Mouse (Mus musculus): ENCODE results near the gene Ncam1. TPM values are rescaled to one million over a fixed set of nuclear protein-coding genes. Genes with fewer than 3 reads are reported as not detected.

Gene Ncam1
- polyA plus RNA-seq (2011; ENCODE audit: insufficient read depth, insufficient read length, low read depth, missing spikeins) = 6.4 and 7.2 TPM in 2 replicates

GRCm38 (mm10) chr9:49798806-49799205 lies at the start of gene Ncam1:
Gene Ncam1 (minus strand): TSS chr9:49798925.
- H3K4me1 ChIP-seq (ENCODE audit: control insufficient read depth, insufficient read depth, low read length) = no peaks in the 10 kb centered on the region
- peak within 1 kb of the TSS; percentile 87 for H3K4me3 ChIP-seq (ENCODE audit: low read depth, low read length)
- H3K9me3 ChIP-seq (replicated peaks; ENCODE audit: control insufficient read depth, insufficient read depth, low read length, poor library complexity, severe bottlenecking) = no peaks in the 10 kb centered on the region
- peaks cover 2% of the 10 kb centered on the region; the same call in 1 of the 2 replicates for H3K27me3 ChIP-seq (ENCODE audit: control insufficient read depth, insufficient read depth, low read length, poor library complexity, severe bottlenecking)
- TF ChIP-seq EP300 (IDR thresholded peaks at IDR 0.05; ENCODE audit: insufficient read depth, low read depth, low read length) = peak; percentile 85; the same call in 1 of the 2 replicates
- TF ChIP-seq POLR2A (IDR thresholded peaks at IDR 0.05; ENCODE audit: insufficient read depth, low read length) = no peak
- peak within 1 kb of the TSS; percentile 22; the same call in 1 of the 2 replicates for H3K9ac ChIP-seq (ENCODE audit: low read depth, poor library complexity, severe bottlenecking)
- H3K27ac ChIP-seq (ENCODE audit: insufficient read depth, low read length) = no peak within 1 kb of the TSS
- no peaks in the 10 kb centered on the region for H3K36me3 ChIP-seq (ENCODE audit: control insufficient read depth, insufficient read depth, low read length, poor library complexity, severe bottlenecking)

GRCm38 (mm10) chr9:49834013-49834412 lies 35.3 kb upstream of the Ncam1 start:
- H3K27me3 ChIP-seq (ENCODE audit: control insufficient read depth, insufficient read depth, low read length, poor library complexity, severe bottlenecking) = no peaks in the 10 kb centered on the region; the same call in 1 of the 2 replicates
- H3K9me3 ChIP-seq (replicated peaks; ENCODE audit: control insufficient read depth, insufficient read depth, low read length, poor library complexity, severe bottlenecking) = no peaks in the 10 kb centered on the region
- H3K27ac ChIP-seq (ENCODE audit: insufficient read depth, low read length) = no peak overlapping the region
- no peaks in the 10 kb centered on the region for H3K4me1 ChIP-seq (ENCODE audit: control insufficient read depth, insufficient read depth, low read length)
- no peaks in the 10 kb centered on the region for H3K36me3 ChIP-seq (ENCODE audit: control insufficient read depth, insufficient read depth, low read length, poor library complexity, severe bottlenecking)
- no peak overlapping the region for H3K4me3 ChIP-seq (ENCODE audit: low read depth, low read length)
- TF ChIP-seq EP300 (IDR thresholded peaks at IDR 0.05; ENCODE audit: insufficient read depth, low read depth, low read length) (no peak), CTCF (IDR thresholded peaks at IDR 0.05; ENCODE audit: low read depth, low read length) (no peak), POLR2A (IDR thresholded peaks at IDR 0.05; ENCODE audit: insufficient read depth, low read length) (no peak)
- no peak overlapping the region for H3K9ac ChIP-seq (ENCODE audit: low read depth, poor library complexity, severe bottlenecking)

GRCm38 (mm10) chr9:49827671-49828070 lies 28.9 kb upstream of the Ncam1 start:
- H3K27ac ChIP-seq (ENCODE audit: insufficient read depth, low read length) = no peak overlapping the region
- no peak overlapping the region for H3K9ac ChIP-seq (ENCODE audit: low read depth, poor library complexity, severe bottlenecking)
- H3K9me3 ChIP-seq (replicated peaks; ENCODE audit: control insufficient read depth, insufficient read depth, low read length, poor library complexity, severe bottlenecking) = no peaks in the 10 kb centered on the region
- no peaks in the 10 kb centered on the region for H3K4me1 ChIP-seq (ENCODE audit: control insufficient read depth, insufficient read depth, low read length)
- TF ChIP-seq CTCF (IDR thresholded peaks at IDR 0.05; ENCODE audit: low read depth, low read length) (no peak), EP300 (IDR thresholded peaks at IDR 0.05; ENCODE audit: insufficient read depth, low read depth, low read length) (no peak), POLR2A (IDR thresholded peaks at IDR 0.05; ENCODE audit: insufficient read depth, low read length) (no peak)
- H3K36me3 ChIP-seq (ENCODE audit: control insufficient read depth, insufficient read depth, low read length, poor library complexity, severe bottlenecking) = no peaks in the 10 kb centered on the region
- H3K27me3 ChIP-seq (ENCODE audit: control insufficient read depth, insufficient read depth, low read length, poor library complexity, severe bottlenecking) = no peaks in the 10 kb centered on the region; the same call in 1 of the 2 replicates
- H3K4me3 ChIP-seq (ENCODE audit: low read depth, low read length) = no peak overlapping the region

- TF ChIP-seq POLR2A (IDR thresholded peaks at IDR 0.05; ENCODE audit: insufficient read depth, low read length) (no peak), CTCF (IDR thresholded peaks at IDR 0.05; ENCODE audit: low read depth, low read length) (no peak), EP300 (IDR thresholded peaks at IDR 0.05; ENCODE audit: insufficient read depth, low read depth, low read length) (no peak)
- no peak overlapping the region for H3K9ac ChIP-seq (ENCODE audit: low read depth, poor library complexity, severe bottlenecking)
- H3K27ac ChIP-seq (ENCODE audit: insufficient read depth, low read length) = no peak overlapping the region
- H3K27me3 ChIP-seq (ENCODE audit: control insufficient read depth, insufficient read depth, low read length, poor library complexity, severe bottlenecking) = no peaks in the 10 kb centered on the region
- no peak overlapping the region for H3K4me3 ChIP-seq (ENCODE audit: low read depth, low read length)
- no peaks in the 10 kb centered on the region for H3K9me3 ChIP-seq (replicated peaks; ENCODE audit: control insufficient read depth, insufficient read depth, low read length, poor library complexity, severe bottlenecking)
- no peaks in the 10 kb centered on the region for H3K4me1 ChIP-seq (ENCODE audit: control insufficient read depth, insufficient read depth, low read length)
- no peaks in the 10 kb centered on the region for H3K36me3 ChIP-seq (ENCODE audit: control insufficient read depth, insufficient read depth, low read length, poor library complexity, severe bottlenecking)
These were observed 17.5 kb upstream of the Ncam1 start for GRCm38 (mm10) chr9:49816115-49816650.

GRCm38 (mm10) chr9:49814442-49814841 lies 15.7 kb upstream of the Ncam1 start:
- no peaks in the 10 kb centered on the region for H3K27me3 ChIP-seq (ENCODE audit: control insufficient read depth, insufficient read depth, low read length, poor library complexity, severe bottlenecking)
- no peak overlapping the region for H3K4me3 ChIP-seq (ENCODE audit: low read depth, low read length)
- TF ChIP-seq CTCF (IDR thresholded peaks at IDR 0.05; ENCODE audit: low read depth, low read length) = no peak
- no peak for TF ChIP-seq POLR2A (IDR thresholded peaks at IDR 0.05; ENCODE audit: insufficient read depth, low read length)
- TF ChIP-seq EP300 (IDR thresholded peaks at IDR 0.05; ENCODE audit: insufficient read depth, low read depth, low read length) = no peak

GRCm38 (mm10) chr9:49803222-49803621 lies 4.5 kb upstream of the Ncam1 start:
- TF ChIP-seq CTCF (IDR thresholded peaks at IDR 0.05; ENCODE audit: low read depth, low read length) (no peak), EP300 (IDR thresholded peaks at IDR 0.05; ENCODE audit: insufficient read depth, low read depth, low read length) (no peak), POLR2A (IDR thresholded peaks at IDR 0.05; ENCODE audit: insufficient read depth, low read length) (no peak)
- H3K27me3 ChIP-seq (ENCODE audit: control insufficient read depth, insufficient read depth, low read length, poor library complexity, severe bottlenecking) = peaks cover 2% of the 10 kb centered on the region; the same call in 1 of the 2 replicates
- no peak overlapping the region for H3K9ac ChIP-seq (ENCODE audit: low read depth, poor library complexity, severe bottlenecking)
- H3K36me3 ChIP-seq (ENCODE audit: control insufficient read depth, insufficient read depth, low read length, poor library complexity, severe bottlenecking) = no peaks in the 10 kb centered on the region
- no peak overlapping the region for H3K27ac ChIP-seq (ENCODE audit: insufficient read depth, low read length)
- no peaks in the 10 kb centered on the region for H3K4me1 ChIP-seq (ENCODE audit: control insufficient read depth, insufficient read depth, low read length)
- no peak overlapping the region for H3K4me3 ChIP-seq (ENCODE audit: low read depth, low read length)
- H3K9me3 ChIP-seq (replicated peaks; ENCODE audit: control insufficient read depth, insufficient read depth, low read length, poor library complexity, severe bottlenecking) = no peaks in the 10 kb centered on the region

More at GRCm38 (mm10) chr9:49814442-49814841, 15.7 kb upstream of the Ncam1 start:
- no peaks in the 10 kb centered on the region for H3K9me3 ChIP-seq (replicated peaks; ENCODE audit: control insufficient read depth, insufficient read depth, low read length, poor library complexity, severe bottlenecking)
- H3K4me1 ChIP-seq (ENCODE audit: control insufficient read depth, insufficient read depth, low read length) = no peaks in the 10 kb centered on the region
- H3K9ac ChIP-seq (ENCODE audit: low read depth, poor library complexity, severe bottlenecking) = no peak overlapping the region
- H3K27ac ChIP-seq (ENCODE audit: insufficient read depth, low read length) = no peak overlapping the region
- no peaks in the 10 kb centered on the region for H3K36me3 ChIP-seq (ENCODE audit: control insufficient read depth, insufficient read depth, low read length, poor library complexity, severe bottlenecking)
